Mouse (Mus musculus): ENCODE measurements around the gene Gm29427. TPM values are rescaled to one million over a fixed set of nuclear protein-coding genes. Genes with fewer than 3 reads are reported as not detected.

The Gm29427 gene
- polyA plus RNA-seq, 1 experiment from 2014 or later: not detected

DNA sequence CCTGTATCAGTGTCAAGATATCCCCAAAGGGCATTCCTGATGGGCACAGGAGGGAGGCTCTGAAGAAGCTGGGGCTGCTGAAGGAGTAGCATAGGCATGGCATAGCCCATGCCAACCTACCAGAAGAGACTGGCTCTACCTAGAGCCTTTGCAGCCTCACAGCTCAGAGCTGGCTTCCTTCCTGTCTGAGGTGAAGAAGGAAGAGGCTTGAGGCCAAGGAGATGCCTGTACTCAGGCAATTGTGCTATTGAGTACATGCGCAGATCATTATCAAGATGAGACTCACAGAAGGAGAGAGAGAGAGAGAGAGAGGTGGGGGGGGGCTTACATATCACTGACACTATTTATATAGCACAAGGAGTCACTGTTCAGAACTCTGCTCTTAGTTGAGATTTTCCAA, 28.2 kb upstream of the Gm29427 start:
- Histone ChIP-seq H3K9ac (ENCODE audit: low read depth, low read length) (no peak overlapping the region), H3K4me1 (ENCODE audit: control insufficient read depth, insufficient read depth, low read depth, low read length) (no peaks in the 10 kb centered on the region), H3K9me3 (ENCODE audit: control insufficient read depth, low read length) (no peaks in the 10 kb centered on the region), H3K27ac (ENCODE audit: low read depth, low read length) (no peak overlapping the region), H3K4me2 (ENCODE audit: low read length) (no peak overlapping the region), H3K4me3 (ENCODE audit: low read length) (no peak overlapping the region), H3K27me3 (replicated peaks; ENCODE audit: control insufficient read depth, insufficient read depth, low read length) (no peaks in the 10 kb centered on the region), H3K36me3 (ENCODE audit: control insufficient read depth, insufficient read depth, low read length) (no peaks in the 10 kb centered on the region)
- ATAC-seq: no peak
- WGBS: 100% methylated on average over 1 of the region's 1 CpGs

DNA sequence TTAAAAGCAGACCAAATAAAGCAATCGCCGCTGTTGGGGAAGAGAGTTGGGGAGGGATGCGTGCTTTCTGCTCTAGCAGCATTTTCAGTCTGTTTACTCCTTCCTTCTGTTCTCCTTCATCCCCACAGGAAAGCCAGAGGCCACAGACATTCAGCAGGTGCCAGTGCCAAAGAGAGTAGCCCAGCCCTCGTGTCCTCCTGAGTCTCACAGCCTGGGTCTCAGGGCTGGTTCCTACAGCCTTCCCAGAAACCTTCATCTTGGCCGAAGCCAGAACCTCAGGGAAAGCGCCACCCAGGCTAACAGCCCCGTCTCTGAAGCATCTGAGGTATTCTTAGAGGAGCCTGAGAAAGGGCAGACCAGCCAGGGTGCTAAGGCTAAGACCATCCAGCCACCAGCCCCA, 26.6 kb upstream of the Gm29427 start:
- no peak overlapping the region for H3K9ac ChIP-seq (ENCODE audit: low read depth, low read length)
- no peaks in the 10 kb centered on the region for H3K27me3 ChIP-seq (replicated peaks; ENCODE audit: control insufficient read depth, insufficient read depth, low read length)
- WGBS: 89% methylated on average over 7 of the region's 7 CpGs
- H3K27ac ChIP-seq (ENCODE audit: low read depth, low read length): no peak overlapping the region
- no peaks in the 10 kb centered on the region for H3K9me3 ChIP-seq (ENCODE audit: control insufficient read depth, low read length)
- no peaks in the 10 kb centered on the region for H3K4me1 ChIP-seq (ENCODE audit: control insufficient read depth, insufficient read depth, low read depth, low read length)
- no peak overlapping the region for H3K4me2 ChIP-seq (ENCODE audit: low read length)
- no peak for ATAC-seq
- H3K36me3 ChIP-seq (ENCODE audit: control insufficient read depth, insufficient read depth, low read length): no peaks in the 10 kb centered on the region
- H3K4me3 ChIP-seq (ENCODE audit: low read length): no peak overlapping the region

DNA sequence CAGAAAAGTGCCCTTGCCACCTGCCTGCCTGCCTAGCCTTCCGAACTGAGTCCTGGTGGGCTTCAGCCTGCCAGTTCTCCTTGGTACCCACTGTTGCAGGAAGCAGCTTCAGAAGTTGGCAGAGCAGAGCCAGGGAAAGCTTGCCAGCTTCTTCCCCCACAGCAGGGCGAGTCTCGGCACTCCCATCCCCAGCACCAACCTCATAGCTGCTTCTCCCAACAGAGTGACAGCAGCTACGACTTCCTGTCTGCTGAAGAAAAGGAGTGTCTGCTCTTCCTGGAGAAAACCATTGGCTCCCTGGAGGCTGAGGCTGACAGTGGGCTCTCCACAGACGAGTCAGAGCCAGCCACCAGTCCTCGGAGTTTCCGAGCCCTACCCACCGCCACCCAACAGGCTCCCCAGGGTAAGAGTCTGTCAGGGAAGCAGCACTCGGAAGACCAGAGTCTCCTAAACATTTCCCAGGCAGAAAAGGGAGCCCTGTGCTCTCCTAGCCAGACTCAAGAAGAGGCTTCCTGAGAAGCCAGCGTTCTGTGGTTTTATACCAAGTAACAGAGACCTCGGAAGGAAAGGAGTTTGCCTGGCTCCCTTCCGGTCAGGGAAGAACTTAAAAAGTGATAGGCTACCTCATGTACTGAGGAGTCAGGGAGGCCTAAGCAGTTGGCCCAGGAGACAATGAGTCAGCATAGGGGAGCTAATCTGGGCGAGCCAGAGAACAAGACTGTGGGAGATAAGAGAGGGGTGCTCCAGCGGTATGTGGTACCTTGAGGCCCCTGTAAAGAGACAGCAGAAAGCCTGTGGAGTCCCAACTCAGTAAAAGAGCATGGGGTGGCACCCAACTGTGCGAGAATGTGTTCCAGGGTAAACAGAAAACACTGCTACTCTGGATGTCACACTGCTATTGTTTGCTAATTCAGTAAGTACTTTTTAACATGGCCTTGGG, 25.5 kb upstream of the Gm29427 start:
- H3K9me3 ChIP-seq (ENCODE audit: control insufficient read depth, low read length): no peaks in the 10 kb centered on the region
- H3K4me3 ChIP-seq (ENCODE audit: low read length): no peak overlapping the region
- no peak overlapping the region for H3K9ac ChIP-seq (ENCODE audit: low read depth, low read length)
- H3K36me3 ChIP-seq (ENCODE audit: control insufficient read depth, insufficient read depth, low read length): no peaks in the 10 kb centered on the region
- peak; percentile 61 for ATAC-seq
- H3K4me1 ChIP-seq (ENCODE audit: control insufficient read depth, insufficient read depth, low read depth, low read length): no peaks in the 10 kb centered on the region
- WGBS: 51% methylated on average over 15 of the region's 15 CpGs
- 0 out of 2 replicates have a peak overlapping the region, but pooled peaks have one; percentile 7 for H3K4me2 ChIP-seq (ENCODE audit: low read length)
- no peaks in the 10 kb centered on the region for H3K27me3 ChIP-seq (replicated peaks; ENCODE audit: control insufficient read depth, insufficient read depth, low read length)
- H3K27ac ChIP-seq (ENCODE audit: low read depth, low read length): no peak overlapping the region

DNA sequence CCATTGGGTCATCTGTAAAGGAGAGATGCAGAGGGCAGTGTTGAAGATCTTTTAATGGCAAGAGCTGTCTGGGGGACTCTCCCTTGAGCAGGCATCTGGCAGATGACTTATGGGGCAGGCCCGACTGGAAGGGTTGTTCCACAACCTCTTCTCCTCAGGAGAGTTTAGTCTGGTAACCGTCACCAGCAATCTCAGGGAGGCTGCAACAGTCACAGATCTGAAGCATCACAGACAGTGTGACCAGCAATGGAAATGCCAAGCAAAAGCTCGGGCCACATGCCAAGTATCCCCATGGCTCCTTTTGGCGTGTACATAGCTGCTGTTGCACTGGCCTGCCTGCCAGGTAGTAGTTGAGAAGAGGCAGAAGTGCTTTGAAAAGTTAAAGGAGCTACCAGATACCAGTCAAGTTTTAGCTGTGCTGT, 24.6 kb upstream of the Gm29427 start:
- Histone ChIP-seq H3K27ac (ENCODE audit: low read depth, low read length) (no peak overlapping the region), H3K36me3 (ENCODE audit: control insufficient read depth, insufficient read depth, low read length) (no peaks in the 10 kb centered on the region), H3K9ac (ENCODE audit: low read depth, low read length) (no peak overlapping the region), H3K4me2 (ENCODE audit: low read length) (no peak overlapping the region), H3K9me3 (ENCODE audit: control insufficient read depth, low read length) (no peaks in the 10 kb centered on the region), H3K27me3 (replicated peaks; ENCODE audit: control insufficient read depth, insufficient read depth, low read length) (no peaks in the 10 kb centered on the region), H3K4me1 (ENCODE audit: control insufficient read depth, insufficient read depth, low read depth, low read length) (no peaks in the 10 kb centered on the region), H3K4me3 (ENCODE audit: low read length) (no peak overlapping the region)
- ATAC-seq: no peak
- WGBS: 59% methylated on average over 4 of the region's 4 CpGs

DNA sequence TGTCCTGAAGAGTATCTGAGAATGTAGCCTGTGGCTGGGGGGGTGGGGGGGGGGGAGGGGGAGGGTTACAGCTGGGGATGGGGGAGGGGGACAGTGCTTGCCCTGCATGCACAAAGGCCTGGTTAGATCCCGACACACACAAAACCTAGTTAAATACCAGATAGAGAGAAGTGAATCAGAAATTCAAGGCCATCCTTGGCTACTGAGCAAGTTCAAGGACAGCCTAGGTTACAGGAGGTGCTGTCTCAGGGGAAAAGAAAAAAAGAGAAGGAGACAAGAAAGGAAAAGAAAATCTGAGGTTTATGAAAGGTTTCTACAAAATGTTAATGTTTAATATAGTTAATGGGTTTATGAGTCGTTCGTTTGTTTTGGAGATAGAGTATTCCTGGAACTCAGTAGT, 24.0 kb upstream of the Gm29427 start:
- WGBS: 86% methylated on average over 3 of the region's 3 CpGs

DNA sequence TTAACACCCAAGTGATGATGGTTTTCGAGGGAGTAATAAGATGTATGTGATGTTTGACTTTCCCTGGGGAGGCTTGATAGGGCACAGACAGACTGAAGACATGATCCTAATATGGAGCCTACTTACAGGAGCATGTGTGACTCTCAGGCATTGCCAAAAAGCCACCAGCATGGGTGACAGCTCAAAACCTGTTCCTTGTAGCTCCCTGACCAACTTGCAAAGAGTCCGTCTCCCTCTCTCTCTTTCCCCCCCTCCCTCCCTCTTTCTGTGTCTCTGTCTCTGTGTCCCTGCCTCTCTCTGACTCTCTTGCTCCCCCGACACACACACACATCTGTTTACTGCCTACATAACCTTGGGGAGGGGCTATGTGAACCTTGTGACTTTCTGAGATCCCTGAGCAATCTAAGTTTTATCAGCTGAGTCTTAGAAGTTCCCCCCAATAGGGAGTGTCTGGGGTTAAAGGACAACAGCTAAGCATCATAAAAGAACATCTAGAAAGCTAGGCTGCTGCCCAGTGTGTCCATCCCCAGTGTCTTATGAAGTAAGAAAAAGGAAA, 23.0 kb upstream of the Gm29427 start:
- Histone ChIP-seq H3K36me3 (ENCODE audit: control insufficient read depth, insufficient read depth, low read length) (no peaks in the 10 kb centered on the region), H3K4me1 (ENCODE audit: control insufficient read depth, insufficient read depth, low read depth, low read length) (no peaks in the 10 kb centered on the region), H3K9ac (ENCODE audit: low read depth, low read length) (no peak overlapping the region), H3K4me3 (ENCODE audit: low read length) (no peak overlapping the region), H3K9me3 (ENCODE audit: control insufficient read depth, low read length) (no peaks in the 10 kb centered on the region), H3K27ac (ENCODE audit: low read depth, low read length) (no peak overlapping the region), H3K4me2 (ENCODE audit: low read length) (no peak overlapping the region), H3K27me3 (replicated peaks; ENCODE audit: control insufficient read depth, insufficient read depth, low read length) (no peaks in the 10 kb centered on the region)
- WGBS: 84% methylated on average over 3 of the region's 3 CpGs
- ATAC-seq: no peak

More for the DNA sequence above, 24.0 kb upstream of the Gm29427 start:
- Histone ChIP-seq H3K4me1 (ENCODE audit: control insufficient read depth, insufficient read depth, low read depth, low read length) (no peaks in the 10 kb centered on the region), H3K9me3 (ENCODE audit: control insufficient read depth, low read length) (no peaks in the 10 kb centered on the region), H3K27ac (ENCODE audit: low read depth, low read length) (no peak overlapping the region), H3K27me3 (replicated peaks; ENCODE audit: control insufficient read depth, insufficient read depth, low read length) (no peaks in the 10 kb centered on the region), H3K9ac (ENCODE audit: low read depth, low read length) (no peak overlapping the region), H3K36me3 (ENCODE audit: control insufficient read depth, insufficient read depth, low read length) (no peaks in the 10 kb centered on the region), H3K4me3 (ENCODE audit: low read length) (no peak overlapping the region), H3K4me2 (ENCODE audit: low read length) (no peak overlapping the region)
- ATAC-seq: no peak

DNA sequence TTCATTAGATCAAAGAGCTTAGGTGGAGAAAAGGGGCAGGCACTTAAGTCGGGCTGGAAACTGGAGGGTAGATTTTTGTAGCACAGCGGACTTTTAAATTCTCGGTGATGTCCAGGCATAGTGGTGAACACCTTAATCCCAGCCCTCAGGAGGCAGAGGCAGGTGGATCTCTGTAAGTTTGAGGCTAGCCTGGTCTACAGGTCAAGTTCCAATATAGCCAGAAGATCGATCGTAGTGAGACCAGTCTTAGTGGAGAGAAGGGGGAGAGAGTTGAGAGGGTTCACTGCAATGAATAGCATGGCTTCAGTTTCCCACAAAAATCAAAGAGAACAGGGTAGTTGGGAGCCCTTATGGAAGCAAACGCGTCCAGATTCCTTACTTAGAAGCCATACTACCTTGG, 22.3 kb upstream of the Gm29427 start:
- WGBS: 90% methylated on average over 7 of the region's 7 CpGs
- Histone ChIP-seq H3K9ac (ENCODE audit: low read depth, low read length) (no peak overlapping the region), H3K36me3 (ENCODE audit: control insufficient read depth, insufficient read depth, low read length) (no peaks in the 10 kb centered on the region), H3K4me2 (ENCODE audit: low read length) (no peak overlapping the region), H3K27ac (ENCODE audit: low read depth, low read length) (no peak overlapping the region), H3K27me3 (replicated peaks; ENCODE audit: control insufficient read depth, insufficient read depth, low read length) (no peaks in the 10 kb centered on the region), H3K9me3 (ENCODE audit: control insufficient read depth, low read length) (no peaks in the 10 kb centered on the region), H3K4me3 (ENCODE audit: low read length) (no peak overlapping the region), H3K4me1 (ENCODE audit: control insufficient read depth, insufficient read depth, low read depth, low read length) (no peaks in the 10 kb centered on the region)
- no peak for ATAC-seq

DNA sequence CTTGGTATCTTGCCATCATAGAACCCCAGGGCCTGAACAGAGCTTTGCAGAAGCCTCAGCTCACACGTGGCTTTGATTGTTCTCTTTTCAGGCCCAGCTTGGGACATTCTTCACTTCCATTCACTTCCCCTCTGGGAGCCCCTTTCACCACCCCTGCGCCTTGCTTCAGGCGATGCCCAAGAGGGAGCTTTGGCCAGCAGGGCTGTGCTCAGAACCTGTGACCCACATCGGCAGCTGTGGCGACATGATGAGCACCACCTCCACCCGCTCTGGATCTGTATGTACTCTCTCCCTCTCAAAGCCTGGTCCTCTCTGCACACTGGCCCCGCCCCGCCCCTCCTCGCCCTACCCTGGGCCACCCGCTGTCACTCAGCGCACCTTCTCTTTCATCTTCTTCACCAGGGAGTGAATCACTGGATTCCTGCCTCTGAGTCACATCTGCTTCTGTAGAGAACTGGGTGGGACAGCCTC, 21.8 kb upstream of the Gm29427 start:
- Histone ChIP-seq H3K4me1 (ENCODE audit: control insufficient read depth, insufficient read depth, low read depth, low read length) (no peaks in the 10 kb centered on the region), H3K36me3 (ENCODE audit: control insufficient read depth, insufficient read depth, low read length) (no peaks in the 10 kb centered on the region), H3K4me3 (ENCODE audit: low read length) (no peak overlapping the region), H3K4me2 (ENCODE audit: low read length) (no peak overlapping the region), H3K9me3 (ENCODE audit: control insufficient read depth, low read length) (no peaks in the 10 kb centered on the region), H3K27ac (ENCODE audit: low read depth, low read length) (no peak overlapping the region), H3K27me3 (replicated peaks; ENCODE audit: control insufficient read depth, insufficient read depth, low read length) (no peaks in the 10 kb centered on the region), H3K9ac (ENCODE audit: low read depth, low read length) (no peak overlapping the region)
- no peak for ATAC-seq
- WGBS: 29% methylated on average over 9 of the region's 11 CpGs

DNA sequence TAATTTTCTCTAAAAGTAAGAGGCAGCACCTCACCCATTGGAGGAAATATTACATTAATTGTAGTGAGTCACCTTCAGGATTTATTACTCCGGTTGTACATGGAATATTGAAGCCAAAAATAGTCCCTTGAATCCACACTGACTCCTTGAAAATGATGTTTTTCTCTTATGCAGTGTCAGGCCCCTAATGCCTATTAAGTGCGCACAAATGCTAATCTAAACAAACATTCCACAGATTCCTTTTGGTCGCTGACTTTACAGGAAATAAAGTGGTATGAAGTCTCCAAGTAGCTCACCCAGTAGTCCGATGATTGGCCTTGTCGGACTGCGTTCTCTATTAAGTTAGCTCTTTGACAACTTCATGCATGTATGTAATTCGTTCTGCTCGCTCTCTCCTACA, 19.3 kb upstream of the Gm29427 start:
- Histone ChIP-seq H3K4me3 (ENCODE audit: low read length) (no peak overlapping the region), H3K4me1 (ENCODE audit: control insufficient read depth, insufficient read depth, low read depth, low read length) (no peaks in the 10 kb centered on the region), H3K27me3 (replicated peaks; ENCODE audit: control insufficient read depth, insufficient read depth, low read length) (no peaks in the 10 kb centered on the region), H3K9ac (ENCODE audit: low read depth, low read length) (no peak overlapping the region), H3K9me3 (ENCODE audit: control insufficient read depth, low read length) (no peaks in the 10 kb centered on the region), H3K27ac (ENCODE audit: low read depth, low read length) (no peak overlapping the region), H3K36me3 (ENCODE audit: control insufficient read depth, insufficient read depth, low read length) (no peaks in the 10 kb centered on the region), H3K4me2 (ENCODE audit: low read length) (no peak overlapping the region)
- WGBS: 79% methylated on average over 8 of the region's 8 CpGs
- ATAC-seq: no peak
